Mouse (Mus musculus): ENCODE measurements around the gene Ncl. TPM values are rescaled to one million over a fixed set of nuclear protein-coding genes. Genes with fewer than 3 reads are reported as not detected.

Gene Ncl
- polyA plus RNA-seq, 1 experiment from 2014 or later = 124 TPM

- peak within 1 kb of the TSS; percentile 71 for H3K9ac ChIP-seq (ENCODE audit: low read length)
- ATAC-seq (no peak), DNase-seq (ENCODE audit: low spot score) (no peak)
- peak within 1 kb of the TSS; percentile 98 for H3K4me2 ChIP-seq (ENCODE audit: low read length)
- no peaks in the 10 kb centered on the region for H3K9me3 ChIP-seq (replicated peaks; ENCODE audit: control insufficient read depth, low read length)
- peak within 1 kb of the TSS; percentile 57 for H3K4me3 ChIP-seq (ENCODE audit: low read depth, low read length)
- WGBS = 20% methylated on average over 6 of the region's 6 CpGs
- no peaks in the 10 kb centered on the region for H3K36me3 ChIP-seq (ENCODE audit: control insufficient read depth, insufficient read depth, low read length)
- H3K27ac ChIP-seq (ENCODE audit: low read depth, low read length) = no peak within 1 kb of the TSS
- H3K27me3 ChIP-seq (replicated peaks; ENCODE audit: control insufficient read depth, insufficient read depth, low read length) = peaks cover 26% of the 10 kb centered on the region
- no peaks in the 10 kb centered on the region for H3K4me1 ChIP-seq (ENCODE audit: control insufficient read depth, insufficient read depth, low read length)
Measured at GRCm38 (mm10) chr1:86302532-86302931, 56.7 kb downstream of the Ncl start, which contains the start of gene B3gnt7. Gene B3gnt7, plus strand, starts transcription at chr1:86302832.

DNA sequence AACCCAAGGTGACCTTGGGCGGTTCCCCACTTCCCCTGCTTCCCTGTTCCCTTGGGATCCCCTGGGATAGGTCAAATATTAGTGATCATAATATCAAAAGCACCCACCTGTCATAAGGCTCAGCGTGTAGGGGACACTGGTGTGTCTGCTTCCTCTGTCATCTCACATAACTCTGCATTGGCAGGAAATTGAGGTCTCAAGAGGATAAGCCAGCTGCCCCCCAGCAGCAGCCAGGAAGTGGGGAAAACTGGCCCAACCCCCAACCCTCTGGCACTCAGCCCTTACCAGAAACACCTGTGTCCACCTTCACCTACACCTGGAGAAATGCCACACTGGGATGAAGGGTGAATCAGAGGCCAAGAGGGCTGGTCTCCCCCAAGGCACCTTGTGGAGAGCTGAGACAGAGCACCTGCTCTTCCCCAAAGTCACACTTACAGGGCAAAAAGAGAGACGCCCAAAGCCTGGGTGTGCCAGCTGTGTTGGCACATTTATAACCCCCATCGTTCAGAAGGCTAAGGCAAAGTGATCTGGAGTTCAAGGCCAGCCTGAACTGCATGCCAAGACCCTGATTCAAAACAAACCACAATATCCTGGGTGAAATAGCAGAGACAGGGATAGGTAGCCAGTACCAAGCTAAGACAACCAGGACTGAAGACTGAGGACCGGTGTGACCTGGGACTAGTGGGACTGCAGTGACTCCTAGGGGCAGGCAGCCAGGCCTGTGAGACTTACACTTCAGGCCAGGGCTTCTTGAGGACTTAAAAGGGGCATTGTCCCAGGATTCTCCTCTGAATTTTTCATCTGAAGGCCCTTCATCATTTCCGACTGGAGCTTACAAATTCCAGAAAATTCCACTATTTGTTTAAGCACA, 57.7 kb downstream of the Ncl start:
- ATAC-seq (no peak), DNase-seq (ENCODE audit: low spot score) (no peak)
- Histone ChIP-seq H3K4me1 (ENCODE audit: control insufficient read depth, insufficient read depth, low read length) (no peaks in the 10 kb centered on the region), H3K9me3 (replicated peaks; ENCODE audit: control insufficient read depth, low read length) (no peaks in the 10 kb centered on the region), H3K4me3 (ENCODE audit: low read depth, low read length) (no peak overlapping the region), H3K36me3 (ENCODE audit: control insufficient read depth, insufficient read depth, low read length) (no peaks in the 10 kb centered on the region), H3K27me3 (replicated peaks; ENCODE audit: control insufficient read depth, insufficient read depth, low read length) (peaks cover 26% of the 10 kb centered on the region), H3K9ac (ENCODE audit: low read length) (no peak overlapping the region), H3K27ac (ENCODE audit: low read depth, low read length) (no peak overlapping the region), H3K4me2 (ENCODE audit: low read length) (no peak overlapping the region)
- 57% methylated on average over 6 of the region's 6 CpGs for WGBS

- 53% methylated on average over 7 of the region's 7 CpGs for WGBS
- DNase-seq (ENCODE audit: low spot score) = no peak
Measured at GRCm38 (mm10) chr1:86300731-86301130, 58.5 kb downstream of the Ncl start.

GRCm38 (mm10) chr1:86300093-86300492, 59.1 kb downstream of the Ncl start:
- H3K9ac ChIP-seq (ENCODE audit: low read length) = no peak overlapping the region
- no peak overlapping the region for H3K4me2 ChIP-seq (ENCODE audit: low read length)
- no peak for DNase-seq (ENCODE audit: low spot score)
- H3K4me3 ChIP-seq (ENCODE audit: low read depth, low read length) = no peak overlapping the region
- H3K36me3 ChIP-seq (ENCODE audit: control insufficient read depth, insufficient read depth, low read length) = no peaks in the 10 kb centered on the region
- no peak for ATAC-seq
- no peaks in the 10 kb centered on the region for H3K9me3 ChIP-seq (replicated peaks; ENCODE audit: control insufficient read depth, low read length)
- 30% methylated on average over 2 of the region's 2 CpGs for WGBS
- no peak overlapping the region for H3K27ac ChIP-seq (ENCODE audit: low read depth, low read length)
- no peaks in the 10 kb centered on the region for H3K4me1 ChIP-seq (ENCODE audit: control insufficient read depth, insufficient read depth, low read length)
- H3K27me3 ChIP-seq (replicated peaks; ENCODE audit: control insufficient read depth, insufficient read depth, low read length) = peaks cover 25% of the 10 kb centered on the region

More at GRCm38 (mm10) chr1:86300731-86301130, 58.5 kb downstream of the Ncl start:
- H3K4me2 ChIP-seq (ENCODE audit: low read length) = no peak overlapping the region
- no peak overlapping the region for H3K27ac ChIP-seq (ENCODE audit: low read depth, low read length)
- H3K9me3 ChIP-seq (replicated peaks; ENCODE audit: control insufficient read depth, low read length) = no peaks in the 10 kb centered on the region
- H3K4me3 ChIP-seq (ENCODE audit: low read depth, low read length) = no peak overlapping the region
- no peaks in the 10 kb centered on the region for H3K4me1 ChIP-seq (ENCODE audit: control insufficient read depth, insufficient read depth, low read length)
- H3K27me3 ChIP-seq (replicated peaks; ENCODE audit: control insufficient read depth, insufficient read depth, low read length) = peaks cover 26% of the 10 kb centered on the region
- H3K36me3 ChIP-seq (ENCODE audit: control insufficient read depth, insufficient read depth, low read length) = no peaks in the 10 kb centered on the region
- no peak overlapping the region for H3K9ac ChIP-seq (ENCODE audit: low read length)
- ATAC-seq = no peak

Small RNAs within 50 kb of the gene (microRNA-seq; reads per million reads assigned to microRNA genes)
- 103 reads per million, percentile 57 among the genes with 10 or more reads in this experiment for gene mmu-mir-3535

Other genes starting within 250 kb of the Ncl start
- gene Htr2b, start 247.4 kb downstream of the Ncl start, polyA plus RNA-seq (2014; fragmentation: Nextera tagmentation; extraction: Ambion mirVana) = 0.20 and 0.41 TPM in 2 replicates
- gene Gm21972, start 225.8 kb downstream of the Ncl start, polyA plus RNA-seq (2014; fragmentation: Nextera tagmentation; extraction: Ambion mirVana) = 1.1 TPM in 1 of 2 replicates, not detected in the other
- 22.1 and 28.1 TPM in 2 replicates for gene Armc9, start 204.6 kb downstream of the Ncl start, polyA plus RNA-seq (2014; fragmentation: Nextera tagmentation; extraction: Ambion mirVana)
- gene B3gnt7, start 56.6 kb downstream of the Ncl start, polyA plus RNA-seq (2014; fragmentation: Nextera tagmentation; extraction: Ambion mirVana) = 3.9 and 4.1 TPM in 2 replicates
- not detected in 2 replicates for gene Nmur1, start 66.8 kb upstream of the Ncl start, polyA plus RNA-seq (2014; fragmentation: Nextera tagmentation; extraction: Ambion mirVana)
- not detected in 2 replicates for gene Tex44, start 66.9 kb upstream of the Ncl start, polyA plus RNA-seq (2014; fragmentation: Nextera tagmentation; extraction: Ambion mirVana)
- 2,309 and 2,480 TPM in 2 replicates for gene Ptma, start 167.3 kb upstream of the Ncl start, polyA plus RNA-seq (2014; fragmentation: Nextera tagmentation; extraction: Ambion mirVana)
- gene Pde6d, start 223.2 kb upstream of the Ncl start, polyA plus RNA-seq (2014; fragmentation: Nextera tagmentation; extraction: Ambion mirVana) = 78.1 and 86.3 TPM in 2 replicates
- 61.7 and 65.4 TPM in 2 replicates for gene Cops7b, start 223.5 kb upstream of the Ncl start, polyA plus RNA-seq (2014; fragmentation: Nextera tagmentation; extraction: Ambion mirVana)